Mouse (Mus musculus): ENCODE data around the gene BC117090. TPM values are rescaled to one million over a fixed set of nuclear protein-coding genes. Genes with fewer than 3 reads are reported as not detected.
"Not testable (repeated sequence)": the region's sequence is repeated elsewhere in the genome, so short reads cannot be mapped to it uniquely, and the experiment has no call there.

BC117090 gene
- 0.67 TPM in 1 of 2 replicates, not detected in the other for polyA plus RNA-seq (2015; fragmentation: Nextera tagmentation; extraction: Ambion mirVana)

DNA sequence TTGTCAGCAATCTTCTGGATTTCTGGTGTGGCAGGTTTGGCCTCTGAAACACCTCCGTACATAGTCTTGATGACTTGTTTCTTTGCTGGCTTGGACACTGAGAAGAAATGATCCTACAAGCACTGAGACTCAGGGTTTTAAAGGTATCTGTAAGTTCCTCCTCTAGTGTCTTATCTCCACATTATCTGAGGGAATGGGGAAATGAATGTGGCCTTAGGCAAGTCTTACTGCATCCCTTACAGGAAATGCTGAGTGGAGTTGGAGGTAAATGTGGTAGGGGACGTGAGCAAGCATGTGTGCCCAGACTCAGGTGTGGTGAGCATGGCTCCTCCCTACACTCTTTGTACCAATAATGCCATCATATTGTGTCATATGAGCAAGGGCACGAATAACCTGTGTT, at the start of gene BC117090:
Gene BC117090, minus strand, starts transcription at position 101 of the 400 bp plus-strand sequence.
- 67% methylated on average over 3 of the region's 3 CpGs for WGBS
- ATAC-seq, result no peak
- no peak within 1 kb of the TSS for H3K9ac ChIP-seq (replicated peaks; ENCODE audit: low read depth)

DNA sequence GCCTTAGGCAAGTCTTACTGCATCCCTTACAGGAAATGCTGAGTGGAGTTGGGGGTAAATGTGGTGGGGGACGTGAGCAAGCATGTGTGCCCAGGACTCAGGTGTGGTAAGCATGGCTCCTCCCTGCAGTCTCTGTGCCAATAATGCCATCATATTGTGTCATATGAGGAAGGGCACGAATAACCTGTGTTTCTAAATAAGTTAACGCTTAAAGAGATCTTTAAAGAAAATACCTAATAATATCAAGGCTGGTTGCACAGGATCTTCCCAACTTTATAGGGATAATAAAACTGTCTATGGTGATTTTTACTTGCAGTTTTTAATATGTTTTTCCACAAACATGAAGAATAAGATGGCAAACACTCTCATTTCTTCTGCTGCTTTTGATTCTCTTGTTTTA, 33.5 kb upstream of the BC117090 start, which contains the start of gene BC100530:
Gene BC100530, minus strand, starts transcription at position 101 of the 400 bp plus-strand sequence.
- H3K4me2 ChIP-seq (replicated peaks; ENCODE audit: low read depth, low read length); H3K27me3 ChIP-seq (replicated peaks; ENCODE audit: insufficient read depth, low read length); H3K9ac ChIP-seq (replicated peaks; ENCODE audit: low read depth); ATAC-seq; H3K9me3 ChIP-seq (ENCODE audit: low read length); H3K36me3 ChIP-seq (ENCODE audit: insufficient read depth, low read length); DNase-seq (ENCODE audit: low spot score); H3K4me3 ChIP-seq (ENCODE audit: low read depth, low read length); H3K4me1 ChIP-seq (ENCODE audit: insufficient read depth, low read depth, low read length); H3K27ac ChIP-seq (ENCODE audit: low read length): not testable (repeated sequence)
- WGBS, result 66% methylated on average over 3 of the region's 3 CpGs

More for the DNA sequence above, at the start of gene BC117090:
- no peak for DNase-seq (ENCODE audit: low spot score)
- no peaks in the 10 kb centered on the region for H3K27me3 ChIP-seq (replicated peaks; ENCODE audit: insufficient read depth, low read length)
- TF ChIP-seq EP300 (IDR thresholded peaks at IDR 0.05) (no peak), CTCF (IDR thresholded peaks at IDR 0.05) (no peak)
- H3K27ac ChIP-seq (ENCODE audit: low read length), result no peak within 1 kb of the TSS
- H3K4me3 ChIP-seq (ENCODE audit: low read depth, low read length), result no peak within 1 kb of the TSS
- no peak within 1 kb of the TSS for H3K4me2 ChIP-seq (replicated peaks; ENCODE audit: low read depth, low read length)
- H3K36me3 ChIP-seq (ENCODE audit: insufficient read depth, low read length), result no peaks in the 10 kb centered on the region
- H3K4me1 ChIP-seq (ENCODE audit: insufficient read depth, low read depth, low read length), result no peaks in the 10 kb centered on the region
- no peaks in the 10 kb centered on the region for H3K9me3 ChIP-seq (ENCODE audit: low read length)

- no peaks in the 10 kb centered on the region for H3K36me3 ChIP-seq (ENCODE audit: insufficient read depth, low read length)
- 48% methylated on average over 2 of the region's 2 CpGs for WGBS
- no peaks in the 10 kb centered on the region for H3K9me3 ChIP-seq (ENCODE audit: low read length)
- ATAC-seq (no peak), DNase-seq (ENCODE audit: low spot score) (no peak)
- no peak overlapping the region for H3K9ac ChIP-seq (replicated peaks; ENCODE audit: low read depth)
- no peaks in the 10 kb centered on the region for H3K4me1 ChIP-seq (ENCODE audit: insufficient read depth, low read depth, low read length)
- TF ChIP-seq EP300 (IDR thresholded peaks at IDR 0.05) (no peak), CTCF (IDR thresholded peaks at IDR 0.05) (no peak)
- no peak overlapping the region for H3K27ac ChIP-seq (ENCODE audit: low read length)
- no peak overlapping the region for H3K4me3 ChIP-seq (ENCODE audit: low read depth, low read length)
- no peaks in the 10 kb centered on the region for H3K27me3 ChIP-seq (replicated peaks; ENCODE audit: insufficient read depth, low read length)
- no peak overlapping the region for H3K4me2 ChIP-seq (replicated peaks; ENCODE audit: low read depth, low read length)
These were observed 3.0 kb upstream of the BC117090 start for GRCm38 (mm10) chr16:36337171-36337570.

DNA sequence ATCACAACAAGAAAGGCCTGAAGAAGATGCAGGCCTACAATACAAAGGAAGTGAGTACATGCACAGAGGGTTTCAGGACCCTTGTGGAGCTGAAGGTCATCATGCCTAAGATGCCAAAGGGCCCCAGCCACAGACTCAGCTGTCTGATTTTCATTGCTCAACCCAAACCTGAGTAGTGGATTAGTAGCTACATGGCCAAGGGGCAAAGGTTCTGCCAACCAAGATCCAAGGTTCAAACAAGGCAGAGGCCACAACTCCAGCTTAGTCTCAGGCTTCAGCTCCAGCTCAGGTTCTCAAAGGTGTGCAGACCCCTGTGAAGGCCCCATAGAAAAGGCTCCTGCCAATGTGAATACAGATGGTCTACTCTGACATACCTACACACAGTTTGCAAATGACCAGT, 14.8 kb downstream of the BC117090 start:
- Histone ChIP-seq H3K27me3 (replicated peaks; ENCODE audit: insufficient read depth, low read length) (no peaks in the 10 kb centered on the region), H3K4me1 (ENCODE audit: insufficient read depth, low read depth, low read length) (no peaks in the 10 kb centered on the region), H3K9me3 (ENCODE audit: low read length) (no peaks in the 10 kb centered on the region), H3K4me2 (replicated peaks; ENCODE audit: low read depth, low read length) (no peak overlapping the region), H3K4me3 (ENCODE audit: low read depth, low read length) (no peak overlapping the region), H3K36me3 (ENCODE audit: insufficient read depth, low read length) (no peaks in the 10 kb centered on the region), H3K27ac (ENCODE audit: low read length) (no peak overlapping the region), H3K9ac (replicated peaks; ENCODE audit: low read depth) (no peak overlapping the region)
- DNase-seq (ENCODE audit: low spot score) (no peak), ATAC-seq (no peak)
- TF ChIP-seq EP300 (IDR thresholded peaks at IDR 0.05), result no peak

GRCm38 (mm10) chr16:36316111-36316510, 18.0 kb downstream of the BC117090 start:
- not testable (repeated sequence) for H3K4me3 ChIP-seq (ENCODE audit: low read depth, low read length); H3K4me1 ChIP-seq (ENCODE audit: insufficient read depth, low read depth, low read length); H3K9me3 ChIP-seq (ENCODE audit: low read length); H3K36me3 ChIP-seq (ENCODE audit: insufficient read depth, low read length); DNase-seq (ENCODE audit: low spot score); H3K4me2 ChIP-seq (replicated peaks; ENCODE audit: low read depth, low read length); ATAC-seq; H3K27ac ChIP-seq (ENCODE audit: low read length); H3K9ac ChIP-seq (replicated peaks; ENCODE audit: low read depth); H3K27me3 ChIP-seq (replicated peaks; ENCODE audit: insufficient read depth, low read length)
- WGBS, result 74% methylated on average over 6 of the region's 6 CpGs

GRCm38 (mm10) chr16:36307631-36308030, 26.5 kb downstream of the BC117090 start:
- H3K4me3 ChIP-seq (ENCODE audit: low read depth, low read length), result no peak overlapping the region
- H3K27ac ChIP-seq (ENCODE audit: low read length), result no peak overlapping the region
- DNase-seq (ENCODE audit: low spot score) (peak; percentile 4), ATAC-seq (no peak)
- no peak overlapping the region for H3K9ac ChIP-seq (replicated peaks; ENCODE audit: low read depth)
- H3K9me3 ChIP-seq (ENCODE audit: low read length), result no peaks in the 10 kb centered on the region
- WGBS, result 53% methylated on average over 4 of the region's 4 CpGs
- no peak overlapping the region for H3K4me2 ChIP-seq (replicated peaks; ENCODE audit: low read depth, low read length)
- no peaks in the 10 kb centered on the region for H3K27me3 ChIP-seq (replicated peaks; ENCODE audit: insufficient read depth, low read length)
- no peaks in the 10 kb centered on the region for H3K4me1 ChIP-seq (ENCODE audit: insufficient read depth, low read depth, low read length)
- no peak for TF ChIP-seq CTCF (IDR thresholded peaks at IDR 0.05)
- TF ChIP-seq EP300 (IDR thresholded peaks at IDR 0.05), result no peak
- no peaks in the 10 kb centered on the region for H3K36me3 ChIP-seq (ENCODE audit: insufficient read depth, low read length)

GRCm38 (mm10) chr16:36289140-36289539, 45.0 kb downstream of the BC117090 start:
- Histone ChIP-seq H3K9ac (replicated peaks; ENCODE audit: low read depth) (no peak overlapping the region), H3K27me3 (replicated peaks; ENCODE audit: insufficient read depth, low read length) (no peaks in the 10 kb centered on the region), H3K36me3 (ENCODE audit: insufficient read depth, low read length) (no peaks in the 10 kb centered on the region), H3K9me3 (ENCODE audit: low read length) (no peaks in the 10 kb centered on the region), H3K4me2 (replicated peaks; ENCODE audit: low read depth, low read length) (no peak overlapping the region), H3K27ac (ENCODE audit: low read length) (no peak overlapping the region), H3K4me3 (ENCODE audit: low read depth, low read length) (no peak overlapping the region), H3K4me1 (ENCODE audit: insufficient read depth, low read depth, low read length) (no peaks in the 10 kb centered on the region)
- ATAC-seq, result no peak
- DNase-seq (ENCODE audit: low spot score), result no peak
- WGBS, result 74% methylated on average over 4 of the region's 4 CpGs
- TF ChIP-seq CTCF (IDR thresholded peaks at IDR 0.05) (no peak), EP300 (IDR thresholded peaks at IDR 0.05) (no peak)

DNA sequence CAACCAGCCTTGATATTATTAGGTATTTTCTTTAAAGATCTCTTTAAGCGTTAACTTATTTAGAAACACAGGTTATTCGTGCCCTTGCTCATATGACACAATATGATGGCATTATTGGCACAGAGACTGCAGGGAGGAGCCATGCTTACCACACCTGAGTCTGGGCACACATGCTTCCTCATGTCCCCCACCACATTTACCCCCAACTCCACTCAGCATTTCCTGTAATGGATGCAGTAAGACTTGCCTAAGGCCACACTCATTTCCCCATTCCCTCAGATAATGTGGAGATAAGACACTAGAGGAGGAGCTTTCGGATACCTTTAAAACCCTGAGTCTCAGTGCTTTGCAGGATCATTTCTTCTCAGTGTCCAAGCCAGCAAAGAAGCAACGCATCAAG, 57.3 kb downstream of the BC117090 start, which contains the start of gene Stfa1:
Gene Stfa1, plus strand, starts transcription at position 156 of the 400 bp plus-strand sequence.
- H3K4me2 ChIP-seq (replicated peaks; ENCODE audit: low read depth, low read length); H3K36me3 ChIP-seq (ENCODE audit: insufficient read depth, low read length); DNase-seq (ENCODE audit: low spot score); H3K9ac ChIP-seq (replicated peaks; ENCODE audit: low read depth); H3K27me3 ChIP-seq (replicated peaks; ENCODE audit: insufficient read depth, low read length); ATAC-seq; H3K27ac ChIP-seq (ENCODE audit: low read length); H3K4me3 ChIP-seq (ENCODE audit: low read depth, low read length); H3K9me3 ChIP-seq (ENCODE audit: low read length); H3K4me1 ChIP-seq (ENCODE audit: insufficient read depth, low read depth, low read length): not testable (repeated sequence)
- WGBS, result 76% methylated on average over 4 of the region's 4 CpGs

Measured in lung, postnatal 0 days (tissue).